Mouse (Mus musculus): ENCODE data around the gene Olr1. TPM values are rescaled to one million over a fixed set of nuclear protein-coding genes. Genes with fewer than 3 reads are reported as not detected.

Olr1 gene
- not detected for total RNA-seq (2021)
- long read RNA-seq, experiment 1 = 0 reads
- long read RNA-seq, experiment 2 = 0 reads

DNA sequence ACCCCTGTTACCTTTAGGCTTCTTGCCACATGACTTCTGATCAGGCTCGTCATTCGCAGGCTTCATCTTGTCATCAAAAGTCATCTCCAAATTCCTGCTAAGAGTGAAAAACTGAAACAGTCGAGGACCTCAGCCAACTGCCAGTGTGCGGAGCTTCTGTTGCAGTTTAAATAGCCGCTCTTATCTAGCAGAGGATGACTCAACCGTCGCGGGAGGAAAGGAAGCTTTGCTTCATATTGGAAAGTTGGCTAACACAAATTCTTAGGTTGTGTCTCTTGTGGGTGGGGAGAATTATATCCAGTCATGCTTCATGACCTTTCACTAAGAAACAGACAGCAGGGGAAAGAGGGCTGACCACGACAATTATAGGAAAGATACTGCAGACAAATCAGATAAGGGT is at the start of gene Olr1:
TSS of gene Olr1 (minus strand) at position 142 of the 400 bp plus-strand sequence.
- H3K27ac ChIP-seq = no peak within 1 kb of the TSS
- H3K4me3 ChIP-seq = no peak within 1 kb of the TSS
- DNase-seq (ENCODE audit: low spot score in 2 of 2) = no peak
- TF ChIP-seq CTCF (conservative IDR thresholded peaks at IDR 0.05) = no peak

- Histone ChIP-seq H3K27ac (no peak overlapping the region), H3K4me3 (no peak overlapping the region)
- DNase-seq (ENCODE audit: low spot score in 2 of 2) = no peak
- no peak for TF ChIP-seq CTCF (conservative IDR thresholded peaks at IDR 0.05)
These were observed 41.0 kb upstream of the Olr1 start for GRCm38 (mm10) chr6:129548009-129548408.

GRCm38 (mm10) chr6:129547277-129547676 is 40.3 kb upstream of the Olr1 start:
- no peak for DNase-seq (ENCODE audit: low spot score in 2 of 2)
- TF ChIP-seq CTCF (conservative IDR thresholded peaks at IDR 0.05) = no peak
- Histone ChIP-seq H3K4me3 (no peak overlapping the region), H3K27ac (no peak overlapping the region)

DNA sequence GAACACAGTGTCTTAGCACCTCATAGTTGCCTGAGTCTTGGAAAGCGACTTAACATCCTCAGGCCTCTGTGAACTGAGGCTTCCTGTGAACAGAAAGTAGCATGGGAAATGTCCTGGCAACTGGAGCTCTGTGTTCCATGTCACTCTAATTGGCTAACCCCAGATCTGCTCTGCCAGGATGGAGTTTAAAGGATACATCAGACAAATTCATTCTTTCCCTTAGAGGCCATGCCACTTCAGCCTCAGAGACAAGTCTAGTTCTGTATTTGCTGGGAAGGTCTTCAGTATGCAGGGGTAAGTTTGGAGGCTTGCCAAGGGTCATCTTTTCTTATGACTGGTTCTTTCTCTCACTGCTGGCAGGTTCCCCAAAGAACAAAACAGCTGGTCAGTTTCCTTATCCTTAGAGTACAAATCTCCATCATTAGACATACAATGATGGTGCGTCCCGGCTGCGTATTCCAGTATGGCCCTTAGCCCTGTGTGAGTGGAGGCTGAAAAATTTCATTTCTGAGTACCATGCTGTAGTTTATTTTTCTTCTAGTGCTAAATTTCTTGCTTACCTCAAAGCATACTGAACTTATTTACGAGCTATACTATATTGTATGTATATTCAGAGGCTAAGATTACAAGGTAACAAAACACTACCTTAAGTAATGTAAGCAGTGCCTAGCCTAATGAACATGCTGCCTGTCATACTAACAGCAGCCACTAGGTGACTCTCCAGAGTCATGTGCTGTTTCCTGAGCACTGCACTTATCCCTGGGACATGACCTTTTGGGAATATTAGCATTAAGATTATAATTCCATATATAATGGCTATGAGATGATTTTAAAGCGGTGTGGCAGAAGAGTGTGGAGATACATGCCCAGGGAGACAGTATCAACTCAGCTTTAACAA is 37.0 kb upstream of the Olr1 start:
- DNase-seq (ENCODE audit: low spot score in 2 of 2) = peak; percentile 52 to 77
- H3K27ac ChIP-seq = peak overlapping the region; percentile 20

DNA sequence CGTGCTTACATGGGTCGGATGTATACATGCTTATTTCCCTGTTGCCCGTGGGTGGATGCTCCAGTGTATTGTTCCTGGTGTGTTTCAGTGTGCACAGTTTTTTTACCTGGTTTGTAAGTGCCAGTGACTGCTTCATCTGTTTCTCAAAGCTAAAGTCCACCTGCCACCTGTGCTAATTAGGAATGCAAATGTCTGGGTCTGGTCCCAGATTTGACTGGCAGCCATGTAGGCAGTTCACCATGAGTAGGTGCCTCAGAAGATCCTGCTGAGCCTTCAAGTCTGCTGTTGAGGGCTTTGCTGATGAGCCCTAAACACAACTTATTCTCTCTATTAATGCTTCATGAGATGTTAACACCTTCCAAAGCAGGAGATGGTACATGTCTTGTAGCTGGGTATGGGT is 35.6 kb upstream of the Olr1 start:
- peak overlapping the region; percentile 20; the same call in 1 of the 2 replicates for H3K27ac ChIP-seq
- no peak for DNase-seq (ENCODE audit: low spot score in 2 of 2)
- TF ChIP-seq CTCF (conservative IDR thresholded peaks at IDR 0.05) = no peak

More for the DNA sequence above, 37.0 kb upstream of the Olr1 start:
- peak; percentile 98 for TF ChIP-seq CTCF (conservative IDR thresholded peaks at IDR 0.05)
- no peak overlapping the region for H3K4me3 ChIP-seq

GRCm38 (mm10) chr6:129541931-129542330 is 35.0 kb upstream of the Olr1 start:
- TF ChIP-seq CTCF (conservative IDR thresholded peaks at IDR 0.05) = no peak
- Histone ChIP-seq H3K4me3 (no peak overlapping the region), H3K27ac (no peak overlapping the region)
- no peak for DNase-seq (ENCODE audit: low spot score in 2 of 2)

More for the DNA sequence above, 35.6 kb upstream of the Olr1 start:
- no peak overlapping the region for H3K4me3 ChIP-seq

DNA sequence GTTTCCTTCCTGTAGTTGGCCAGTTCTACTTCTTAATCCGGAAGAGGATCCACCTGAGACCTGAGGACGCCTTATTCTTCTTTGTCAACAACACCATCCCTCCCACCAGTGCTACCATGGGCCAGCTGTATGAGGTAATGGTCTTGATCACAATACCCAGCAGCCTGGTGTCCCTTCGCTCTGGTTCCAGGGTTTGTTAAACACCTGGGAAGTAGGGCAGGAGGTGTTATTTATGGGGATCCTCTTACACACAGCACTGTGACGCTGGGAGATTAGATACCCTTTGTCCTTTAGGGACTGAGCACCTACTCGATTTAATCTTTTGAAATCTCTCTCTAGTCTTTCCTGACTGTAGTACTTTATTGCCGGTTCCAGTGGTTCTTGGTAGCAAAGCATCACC is 31.6 kb upstream of the Olr1 start:
- Histone ChIP-seq H3K4me3 (no peak overlapping the region), H3K27ac (no peak overlapping the region)
- TF ChIP-seq CTCF (conservative IDR thresholded peaks at IDR 0.05) = no peak
- DNase-seq (ENCODE audit: low spot score in 2 of 2) = no peak

DNA sequence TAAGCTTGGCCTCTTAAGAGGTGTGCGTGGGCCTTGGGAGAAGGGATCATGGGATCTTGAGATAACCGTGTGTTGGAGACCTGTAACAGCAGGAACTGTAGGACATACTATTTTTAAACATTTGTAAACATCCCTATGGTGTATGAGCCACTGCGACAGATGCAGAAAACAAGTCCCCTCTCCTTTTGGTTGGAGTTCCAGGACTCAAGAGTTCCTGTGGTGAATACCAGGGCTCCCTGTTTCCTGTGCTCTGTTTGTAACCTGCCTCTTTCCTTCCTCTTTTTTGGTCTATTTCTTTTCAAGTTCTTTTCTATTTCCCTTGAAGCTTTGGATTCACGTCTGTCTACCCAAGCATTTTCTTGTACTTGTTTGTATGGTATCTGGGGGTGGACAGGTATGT is 28.8 kb upstream of the Olr1 start:
- DNase-seq (ENCODE audit: low spot score in 2 of 2) = no peak
- Histone ChIP-seq H3K27ac (peak overlapping the region; percentile 99), H3K4me3 (peak overlapping the region; percentile 87)
- TF ChIP-seq CTCF (conservative IDR thresholded peaks at IDR 0.05) = no peak

DNA sequence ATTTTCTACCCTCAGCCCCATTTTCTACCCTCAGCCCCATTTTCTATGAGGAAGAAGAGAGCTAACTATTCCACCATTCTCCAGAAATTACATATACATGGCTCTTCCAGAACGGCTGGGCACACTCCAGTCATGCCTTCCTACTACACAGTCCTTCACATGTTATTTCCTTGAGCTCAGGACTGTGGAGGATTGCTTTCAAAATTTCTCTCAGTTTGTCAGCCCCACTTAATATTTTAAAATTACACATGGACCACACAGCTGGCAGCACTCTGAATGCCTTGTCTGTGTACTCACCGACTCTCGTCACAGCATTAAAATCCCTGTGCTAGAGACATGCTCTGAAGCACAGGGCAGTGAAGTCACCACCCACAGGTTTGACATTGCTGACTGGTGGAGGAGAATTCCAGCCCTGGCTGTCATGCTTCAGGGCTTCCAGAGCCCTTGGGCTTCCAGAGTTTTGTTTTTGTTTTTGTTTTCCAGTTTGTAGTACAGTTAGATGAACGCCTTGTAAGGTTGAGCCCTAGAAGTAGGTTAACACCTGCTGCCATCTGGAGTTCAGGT is 27.7 kb upstream of the Olr1 start:
- no peak for TF ChIP-seq CTCF (conservative IDR thresholded peaks at IDR 0.05)
- H3K4me3 ChIP-seq = peak overlapping the region; percentile 87
- H3K27ac ChIP-seq = peak overlapping the region; percentile 99
- no peak for DNase-seq (ENCODE audit: low spot score in 2 of 2)

DNA sequence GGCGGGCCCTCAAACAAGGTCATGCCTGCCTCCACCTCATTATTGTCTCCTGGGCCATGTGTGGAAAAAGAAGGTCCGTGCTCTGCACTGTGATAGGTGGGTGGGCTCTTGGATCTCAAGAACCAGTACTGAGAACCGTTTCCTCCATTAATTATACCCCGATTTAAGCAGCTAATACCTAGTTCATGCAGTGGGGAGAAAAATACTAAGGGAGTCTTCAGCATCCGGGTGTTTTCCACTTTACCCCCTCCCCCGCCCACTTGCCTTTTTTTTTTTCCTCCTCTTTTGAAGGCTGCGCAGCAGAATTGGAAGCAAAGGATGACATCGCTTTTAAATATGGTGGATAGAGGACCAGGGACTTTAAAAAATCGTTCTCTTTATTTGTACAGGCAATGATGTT is 27.1 kb upstream of the Olr1 start:
- Histone ChIP-seq H3K4me3 (peak overlapping the region; percentile 87), H3K27ac (peak overlapping the region; percentile 99)
- no peak for TF ChIP-seq CTCF (conservative IDR thresholded peaks at IDR 0.05)
- DNase-seq (ENCODE audit: low spot score in 2 of 2) = no peak

GRCm38 (mm10) chr6:129532942-129533860 is 26.2 kb upstream of the Olr1 start, which contains the start of gene Gabarapl1:
Gene Gabarapl1, plus strand, starts transcription at chr6:129533160.
- peak; percentile 81 to 87 for DNase-seq (ENCODE audit: low spot score in 2 of 2)
- TF ChIP-seq CTCF (conservative IDR thresholded peaks at IDR 0.05) = no peak
- H3K27ac ChIP-seq = peak within 1 kb of the TSS; percentile 99
- peak within 1 kb of the TSS; percentile 87 for H3K4me3 ChIP-seq

DNA sequence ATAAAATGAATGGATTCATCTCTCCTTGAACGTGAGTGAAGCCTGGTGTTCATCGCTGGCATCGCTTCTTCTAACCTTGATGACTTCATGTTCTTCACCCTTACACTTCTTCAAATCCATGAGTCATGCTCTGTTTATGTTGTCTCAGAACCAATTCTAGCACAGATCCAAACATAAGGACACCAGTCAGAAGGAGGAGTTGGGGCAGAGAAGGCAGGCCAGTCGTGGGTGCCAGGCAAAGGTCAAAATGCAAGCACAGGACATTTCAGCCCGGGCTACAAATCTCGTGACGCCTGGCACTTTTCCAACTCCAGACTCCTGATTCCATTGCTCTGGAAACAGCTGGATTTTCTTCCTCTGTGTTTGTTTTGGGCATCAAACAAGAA is 25.6 kb upstream of the Olr1 start:
- no peak for DNase-seq (ENCODE audit: low spot score in 2 of 2)
- H3K4me3 ChIP-seq = peak overlapping the region; percentile 87
- H3K27ac ChIP-seq = peak overlapping the region; percentile 99
- TF ChIP-seq CTCF (conservative IDR thresholded peaks at IDR 0.05) = peak; percentile 51

Data from layer of hippocampus, adult 2 months (tissue).